Mouse (Mus musculus) liver, postnatal 0 days (tissue): ENCODE measurements around the gene Vps72. TPM values are rescaled to one million over a fixed set of nuclear protein-coding genes. Genes with fewer than 3 reads are reported as not detected.

ENCODE experiments used
- ATAC-seq: fragments of 200-750 bp; cut with Nextera tagmentation; 2 replicates; pipeline ENCODE4 v1.8.0; 2017; ENCODE audit warnings: mild to moderate bottlenecking, moderate library complexity
- DNase-seq: peaks from one replicate; pipeline ENCODE4 v3.0.0-alpha.2; 2016
- H3K27ac ChIP-seq: fragments of 300-500 bp; sonication (generic); 2 replicates; pipeline ENCODE4 v1.5.1; 2014; ENCODE audit warnings: antibody characterized with exemption, moderate library complexity, mild to moderate bottlenecking, low read depth
- H3K27me3 ChIP-seq: fragments of 300-500 bp; sonication (generic); 2 replicates; pipeline ENCODE4 v1.6.1; 2014; ENCODE audit warnings: low read length, control low read depth, mixed read lengths; ENCODE audit not compliant: insufficient read depth
- H3K36me3 ChIP-seq: fragments of 300-500 bp; sonication (generic); replicated peaks from 2 replicates; pipeline ENCODE4 v1.6.1; 2014; ENCODE audit warnings: mild to moderate bottlenecking, control low read depth, low read length, moderate library complexity, mixed read lengths; ENCODE audit not compliant: insufficient read depth
- H3K4me1 ChIP-seq: fragments of 300-500 bp; sonication (generic); 2 replicates; pipeline ENCODE4 v1.6.1; 2014; ENCODE audit warnings: antibody characterized with exemption, mild to moderate bottlenecking, control low read depth; ENCODE audit not compliant: insufficient read depth
- H3K4me2 ChIP-seq: fragments of 300-500 bp; sonication (generic); 2 replicates; pipeline ENCODE4 v1.6.1; 2014; ENCODE audit warnings: low read depth, mild to moderate bottlenecking, low read length, moderate library complexity, mixed read lengths
- H3K4me3 ChIP-seq: fragments of 300-500 bp; sonication (generic); 2 replicates; pipeline ENCODE4 v1.5.1; 2014; ENCODE audit warnings: low read depth, low read length
- H3K9ac ChIP-seq: fragments of 300-500 bp; sonication (generic); replicated peaks from 2 replicates; pipeline ENCODE4 v1.6.1; 2014; ENCODE audit warnings: mild to moderate bottlenecking, moderate library complexity
- H3K9me3 ChIP-seq: fragments of 300-500 bp; sonication (generic); 2 replicates; pipeline ENCODE4 v1.6.1; 2016; ENCODE audit warnings: mild to moderate bottlenecking, control low read depth, low read length, mixed read lengths
- CTCF ChIP-seq: sonication (generic); IDR thresholded peaks from 2 replicates; pipeline ENCODE4 v1.5.1; 2016; ENCODE audit warnings: antibody characterized with exemption, low read depth
- EP300 ChIP-seq: IDR thresholded peaks from 2 replicates; pipeline ENCODE4 v1.6.1; 2016; ENCODE audit warnings: antibody characterized with exemption, low read depth, mild to moderate bottlenecking
- WGBS: fragments of 180-500 bp; shearing (Covaris S2); extraction: QIAGEN DNeasy Blood & Tissue Kit; methylation state at CpG from one replicate; pipeline ENCODE4 v1.1.7; 2014; ENCODE audit not compliant: insufficient replicate concordance; 5-methylcytosine and 5-hydroxymethylcytosine counted together
- polyA plus RNA-seq: library from polyadenylated mRNA; unstranded; fragments of >200 nt; fragmentation: Nextera tagmentation; extraction: Ambion mirVana; gene quantifications from 2 replicates; pipeline ENCODE4 v1.2.1, GENCODE M21; 2015

Gene Vps72
- polyA plus RNA-seq, 1 experiment from 2014 or later: 27.4 TPM

DNA sequence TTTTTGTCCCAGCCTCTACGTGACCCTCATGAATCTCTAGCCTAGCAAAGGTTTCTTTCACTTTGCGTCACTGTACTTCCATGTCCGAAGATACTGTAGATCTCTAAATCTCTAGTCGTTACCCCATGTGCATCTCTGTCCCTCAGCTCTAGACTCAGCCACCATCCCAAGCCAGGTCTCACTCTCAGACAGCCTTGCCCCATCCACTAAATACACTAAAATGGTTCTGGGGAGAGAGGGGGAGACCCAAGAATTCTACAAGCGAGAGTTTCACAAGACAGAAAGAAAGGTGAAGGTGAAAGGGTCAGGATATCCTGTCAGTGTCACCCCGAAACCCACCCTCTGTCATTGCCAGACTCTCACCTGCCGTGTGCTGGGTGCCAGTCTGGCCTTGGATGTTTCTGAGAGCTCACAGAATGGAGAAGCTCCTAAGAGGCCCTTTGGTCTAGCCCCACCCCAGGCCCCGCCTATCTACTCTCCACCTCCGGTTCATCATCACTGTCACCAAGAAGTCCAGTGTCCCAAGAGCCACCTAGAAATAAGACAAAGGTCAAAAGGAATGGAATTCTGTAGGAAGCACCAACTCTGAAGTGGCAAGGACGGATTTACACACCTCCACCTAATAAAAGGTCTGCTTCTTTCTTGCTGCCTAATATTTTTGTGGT, 31.3 kb downstream of the Vps72 start, which contains the start of gene Tnfaip8l2:
Gene Tnfaip8l2, minus strand, starts transcription at position 409 of the 665 bp plus-strand sequence.
- 48% methylated on average over 10 of the region's 10 CpGs for WGBS
- no peaks in the 10 kb centered on the region for H3K9me3 ChIP-seq
- TF ChIP-seq CTCF: no peak
- no peak for TF ChIP-seq EP300
- H3K9ac ChIP-seq: peak within 1 kb of the TSS; percentile 54
- peaks cover 16% of the 10 kb centered on the region; the same call in 1 of the 2 replicates for H3K36me3 ChIP-seq
- DNase-seq: peak; percentile 69
- peak; percentile 68 for ATAC-seq
- H3K4me3 ChIP-seq: peak within 1 kb of the TSS; percentile 45
- H3K27ac ChIP-seq: peak within 1 kb of the TSS; percentile 86
- H3K27me3 ChIP-seq: no peaks in the 10 kb centered on the region
- H3K4me2 ChIP-seq: peak within 1 kb of the TSS; percentile 60
- H3K4me1 ChIP-seq: peaks cover 16% of the 10 kb centered on the region

GRCm38 (mm10) chr3:95142617-95143011, 31.8 kb downstream of the Vps72 start:
- TF ChIP-seq EP300: no peak
- TF ChIP-seq CTCF: peak; percentile 98
- 10% methylated on average over 5 of the region's 5 CpGs for WGBS
- H3K36me3 ChIP-seq: peaks cover 16% of the 10 kb centered on the region; the same call in 1 of the 2 replicates
- peaks cover 16% of the 10 kb centered on the region for H3K4me1 ChIP-seq
- ATAC-seq (peak; percentile 84), DNase-seq (peak; percentile 90)
- no peak overlapping the region for H3K27ac ChIP-seq
- peak overlapping the region; percentile 60; the same call in 1 of the 2 replicates for H3K4me2 ChIP-seq
- no peak overlapping the region for H3K9ac ChIP-seq
- H3K9me3 ChIP-seq: no peaks in the 10 kb centered on the region
- H3K27me3 ChIP-seq: no peaks in the 10 kb centered on the region
- H3K4me3 ChIP-seq: no peak overlapping the region

- H3K9me3 ChIP-seq: no peaks in the 10 kb centered on the region
- no peaks in the 10 kb centered on the region for H3K4me1 ChIP-seq
- no peak overlapping the region for H3K4me3 ChIP-seq
- WGBS: 58% methylated on average over 3 of the region's 3 CpGs
- no peak for ATAC-seq
- no peak overlapping the region for H3K9ac ChIP-seq
- no peaks in the 10 kb centered on the region for H3K36me3 ChIP-seq
- no peak for DNase-seq
- H3K27me3 ChIP-seq: no peaks in the 10 kb centered on the region
- no peak overlapping the region for H3K27ac ChIP-seq
- no peak overlapping the region for H3K4me2 ChIP-seq
- TF ChIP-seq CTCF (no peak), EP300 (no peak)
Measured at GRCm38 (mm10) chr3:95147924-95148323, 37.1 kb downstream of the Vps72 start.

GRCm38 (mm10) chr3:95153874-95154273, 43.1 kb downstream of the Vps72 start:
- TF ChIP-seq EP300 (no peak), CTCF (peak; percentile 80)
- Histone ChIP-seq H3K9ac (no peak overlapping the region), H3K4me3 (no peak overlapping the region), H3K9me3 (no peaks in the 10 kb centered on the region), H3K4me1 (no peaks in the 10 kb centered on the region), H3K27ac (no peak overlapping the region), H3K36me3 (no peaks in the 10 kb centered on the region), H3K27me3 (no peaks in the 10 kb centered on the region), H3K4me2 (no peak overlapping the region)
- ATAC-seq (no peak), DNase-seq (peak; percentile 73)
- WGBS: 36% methylated on average over 4 of the region's 4 CpGs

DNA sequence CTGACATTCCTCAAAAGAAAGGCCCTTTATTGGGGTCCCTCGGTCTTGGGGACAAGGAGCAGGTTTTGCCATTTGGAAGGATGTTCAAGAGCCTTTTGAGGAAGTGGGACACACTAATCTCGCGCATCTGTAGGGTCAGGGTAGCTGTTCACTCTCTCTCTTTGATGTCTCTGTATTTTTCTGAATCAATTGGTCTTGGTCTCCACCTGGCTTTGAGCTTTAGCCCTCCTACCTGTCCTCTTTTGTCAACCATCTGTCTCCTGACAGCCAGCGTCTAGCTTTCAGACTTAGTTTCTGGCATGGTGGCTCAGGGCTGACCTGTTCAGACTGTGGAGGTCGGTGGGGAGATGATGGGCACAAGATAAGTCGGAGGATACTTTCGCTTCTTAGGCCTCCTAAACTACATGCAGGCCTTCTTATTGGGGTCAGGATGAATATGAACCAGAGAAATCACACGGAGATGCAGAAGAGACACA, 48.7 kb downstream of the Vps72 start:
- H3K36me3 ChIP-seq: no peaks in the 10 kb centered on the region
- ATAC-seq (no peak), DNase-seq (no peak)
- peaks cover 8% of the 10 kb centered on the region; the same call in 1 of the 2 replicates for H3K4me1 ChIP-seq
- 16% methylated on average over 8 of the region's 8 CpGs for WGBS
- TF ChIP-seq CTCF (no peak), EP300 (no peak)
- H3K27ac ChIP-seq: no peak overlapping the region
- H3K4me2 ChIP-seq: peak overlapping the region; percentile 98
- peaks cover 32% of the 10 kb centered on the region for H3K27me3 ChIP-seq
- H3K9me3 ChIP-seq: no peaks in the 10 kb centered on the region
- H3K4me3 ChIP-seq: peak overlapping the region; percentile 63
- H3K9ac ChIP-seq: peak overlapping the region; percentile 53

DNA sequence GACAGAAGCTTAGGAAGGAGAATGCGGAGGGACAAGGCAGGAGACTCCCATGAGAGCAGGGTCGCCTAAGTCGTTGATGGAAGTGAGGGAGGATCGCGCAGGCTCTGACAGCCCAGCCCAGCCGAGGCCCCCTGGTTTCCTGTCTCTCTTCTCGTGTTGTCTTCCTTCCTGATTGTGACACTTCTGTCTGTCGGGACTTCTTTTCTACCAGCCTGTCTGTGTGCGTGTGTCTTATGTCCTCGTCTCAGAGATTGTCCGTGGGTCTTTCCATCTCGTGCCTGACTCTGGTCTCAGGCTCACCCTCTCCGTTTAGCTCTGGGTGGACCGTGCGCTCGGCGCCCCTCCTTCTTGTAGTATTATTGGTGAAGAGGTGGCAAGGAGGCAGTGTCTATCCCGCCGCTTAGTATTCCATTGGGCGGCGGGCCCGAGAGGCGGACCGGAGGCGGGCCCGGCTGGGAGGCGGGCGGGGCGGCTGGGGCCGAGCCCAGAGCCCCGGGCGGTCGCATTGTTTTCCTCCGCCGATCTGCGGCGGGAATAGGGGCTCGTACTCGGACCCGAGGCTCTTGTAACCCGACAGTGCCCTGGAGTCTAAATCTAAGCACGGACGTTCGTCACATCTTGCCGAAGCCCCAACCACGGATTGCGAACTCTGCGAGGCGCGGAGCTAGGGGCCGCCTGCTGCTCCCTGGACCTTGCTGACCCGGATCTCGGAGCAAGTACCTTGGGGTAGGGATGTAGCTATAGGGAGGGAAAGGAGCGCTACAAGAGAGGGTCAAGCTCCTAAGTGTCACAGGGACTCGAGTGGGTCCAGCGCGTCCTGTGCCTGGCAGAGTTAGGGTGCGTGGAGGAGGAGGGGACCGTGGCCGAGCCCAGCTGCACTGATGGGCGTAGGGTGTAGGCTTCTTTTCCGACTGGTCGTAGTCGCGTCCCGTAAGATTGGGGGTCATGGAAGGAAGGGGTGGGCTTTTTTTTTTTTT, 49.5 kb downstream of the Vps72 start, which contains the start of gene Sema6c:
Gene Sema6c, plus strand, starts transcription at position 471 of the 977 bp plus-strand sequence.
- WGBS: under 1% methylated on average over 66 of the region's 66 CpGs
- peaks cover 32% of the 10 kb centered on the region for H3K27me3 ChIP-seq
- H3K36me3 ChIP-seq: no peaks in the 10 kb centered on the region
- peaks cover 8% of the 10 kb centered on the region; the same call in 1 of the 2 replicates for H3K4me1 ChIP-seq
- H3K27ac ChIP-seq: no peak within 1 kb of the TSS
- ATAC-seq (peak; percentile 98), DNase-seq (peak; percentile 89)
- TF ChIP-seq CTCF (peak; percentile 10; the same call in 1 of the 2 replicates), EP300 (no peak)
- H3K9ac ChIP-seq: peak within 1 kb of the TSS; percentile 53
- H3K4me2 ChIP-seq: peak within 1 kb of the TSS; percentile 98
- H3K9me3 ChIP-seq: no peaks in the 10 kb centered on the region
- H3K4me3 ChIP-seq: peak within 1 kb of the TSS; percentile 63
